Mouse (Mus musculus): ENCODE measurements at regions not wholly inside any gene's neighbourhood (a gene's known extent, or its start where the extent isn't known, plus 50 kb on each side); places are given as distances from the start of the nearest gene placed in this dataset.

DNA sequence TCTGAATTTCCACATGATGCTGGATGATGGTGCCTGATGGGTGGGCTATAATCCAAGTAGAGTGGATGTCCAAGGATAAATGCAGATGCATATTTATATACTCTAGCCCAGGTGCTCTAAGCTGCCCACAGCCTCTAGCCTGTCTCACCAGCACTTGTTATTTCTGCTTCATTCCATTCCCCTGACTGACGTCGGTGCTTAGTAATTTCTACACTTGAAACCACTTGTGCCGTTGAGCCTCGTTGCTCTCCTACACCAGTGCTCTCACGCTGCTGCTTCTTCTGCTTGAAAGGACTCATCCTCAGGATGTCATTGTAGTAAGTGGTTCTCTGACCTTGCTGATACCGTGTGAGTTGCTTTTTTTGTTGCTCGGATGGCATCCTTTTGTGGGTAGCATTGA, 724.7 kb upstream of the Auts2 start:
- Histone ChIP-seq H3K27ac (no peak overlapping the region), H3K36me3 (no peaks in the 10 kb centered on the region), H3K27me3 (replicated peaks) (no peaks in the 10 kb centered on the region), H3K4me3 (no peak overlapping the region), H3K4me1 (no peaks in the 10 kb centered on the region), H3K9ac (no peak overlapping the region), H3K4me2 (no peak overlapping the region), H3K9me3 (replicated peaks) (no peaks in the 10 kb centered on the region)
- ATAC-seq = no peak
- WGBS (ENCODE audit: insufficient replicate concordance) = 79% methylated on average over 7 of the region's 7 CpGs

DNA sequence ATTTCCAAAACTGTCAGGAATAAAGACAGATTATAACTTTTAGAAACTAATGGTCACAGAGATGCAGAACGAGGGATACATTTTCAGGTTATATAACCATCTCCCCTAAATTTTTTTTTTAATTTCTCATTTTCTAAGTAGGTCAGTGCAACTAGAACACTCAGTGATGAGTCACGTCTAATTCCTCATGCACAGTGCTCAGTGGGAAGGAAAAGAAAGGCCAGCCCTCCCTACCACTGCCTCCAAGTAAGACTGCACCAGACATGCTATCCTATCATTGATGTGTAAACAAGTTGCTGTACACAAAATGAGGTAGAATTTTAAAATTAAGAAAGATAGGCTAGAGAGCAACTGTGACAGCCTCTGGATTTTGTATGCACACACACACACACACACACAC, 724.2 kb upstream of the Auts2 start:
- no peak overlapping the region for H3K4me3 ChIP-seq
- no peak overlapping the region for H3K27ac ChIP-seq
- H3K9me3 ChIP-seq (replicated peaks) = no peaks in the 10 kb centered on the region
- no peak overlapping the region for H3K9ac ChIP-seq
- ATAC-seq = no peak
- no peaks in the 10 kb centered on the region for H3K36me3 ChIP-seq
- WGBS (ENCODE audit: insufficient replicate concordance) = 55% methylated on average over 2 of the region's 2 CpGs
- no peaks in the 10 kb centered on the region for H3K27me3 ChIP-seq (replicated peaks)
- H3K4me1 ChIP-seq = no peaks in the 10 kb centered on the region
- no peak overlapping the region for H3K4me2 ChIP-seq

DNA sequence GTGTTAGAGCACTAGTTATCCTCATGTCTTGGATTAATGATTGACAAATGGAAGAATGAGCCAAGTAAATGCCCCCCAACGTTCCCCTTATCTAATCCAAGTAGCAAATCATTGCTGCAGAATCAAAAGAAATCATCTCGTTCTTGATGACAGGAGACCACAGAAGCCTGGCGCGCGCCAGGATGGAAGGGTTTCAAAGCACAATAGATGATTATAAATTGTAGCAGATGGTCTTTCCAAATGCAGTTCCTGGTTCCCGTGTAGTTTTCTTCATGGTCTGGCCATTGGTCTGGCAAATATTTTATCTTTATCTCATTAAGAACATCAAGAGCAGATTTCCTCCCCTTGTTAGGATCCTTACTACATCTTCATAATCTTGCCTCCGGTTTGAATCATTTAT, 721.8 kb upstream of the Auts2 start:
- Histone ChIP-seq H3K36me3 (no peaks in the 10 kb centered on the region), H3K9me3 (replicated peaks) (no peaks in the 10 kb centered on the region), H3K9ac (no peak overlapping the region), H3K4me3 (no peak overlapping the region), H3K4me2 (no peak overlapping the region), H3K27me3 (replicated peaks) (no peaks in the 10 kb centered on the region), H3K4me1 (no peaks in the 10 kb centered on the region), H3K27ac (no peak overlapping the region)
- WGBS (ENCODE audit: insufficient replicate concordance) = 73% methylated on average over 7 of the region's 7 CpGs
- ATAC-seq = no peak

DNA sequence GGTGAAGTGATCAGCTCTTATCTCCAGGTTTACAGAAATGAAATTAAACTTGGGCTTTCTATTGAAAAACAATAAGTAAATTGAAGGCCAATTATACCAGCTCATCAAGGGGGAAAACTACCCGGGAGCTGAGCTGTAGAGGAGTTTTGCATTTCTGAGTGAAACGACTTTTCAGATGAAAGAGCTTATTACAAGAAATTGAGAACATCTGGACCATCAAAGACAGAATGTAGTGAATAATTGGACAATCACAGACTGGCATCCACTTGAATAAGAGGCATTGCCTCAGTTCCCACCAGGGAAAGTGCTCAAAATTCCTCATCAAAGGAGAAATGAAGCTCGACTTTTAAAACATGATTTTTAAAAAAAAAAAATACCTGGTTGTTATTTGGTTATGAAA, 675.7 kb upstream of the Auts2 start:
- 58% methylated on average over 3 of the region's 3 CpGs for WGBS (ENCODE audit: insufficient replicate concordance)
- no peaks in the 10 kb centered on the region for H3K27me3 ChIP-seq (replicated peaks)

DNA sequence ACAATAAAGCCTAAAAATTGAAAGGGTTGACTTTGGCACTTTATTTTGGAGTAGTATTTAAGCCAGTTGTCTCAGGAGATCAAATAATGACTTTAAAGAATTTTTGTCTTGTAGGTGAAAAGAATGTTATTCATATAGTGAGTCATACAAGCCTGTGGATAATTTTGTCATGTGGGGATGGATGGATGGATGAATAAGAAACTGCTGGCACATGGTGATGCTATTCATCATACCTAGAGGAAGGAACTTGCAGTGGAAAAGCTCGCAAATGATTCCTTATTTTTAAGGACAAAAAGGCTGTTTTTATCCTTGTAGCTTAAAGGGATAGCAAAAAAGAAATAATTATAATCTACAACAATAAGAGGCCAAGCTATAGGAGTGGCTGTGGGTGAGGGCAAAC, 655.4 kb upstream of the Auts2 start:
- ATAC-seq = no peak
- Histone ChIP-seq H3K9me3 (replicated peaks) (no peaks in the 10 kb centered on the region), H3K9ac (no peak overlapping the region), H3K4me1 (no peaks in the 10 kb centered on the region), H3K27ac (no peak overlapping the region), H3K4me2 (no peak overlapping the region), H3K36me3 (no peaks in the 10 kb centered on the region), H3K4me3 (no peak overlapping the region), H3K27me3 (replicated peaks) (no peaks in the 10 kb centered on the region)
- WGBS (ENCODE audit: insufficient replicate concordance) = 42% methylated on average over 1 of the region's 1 CpGs

More for the DNA sequence above, 675.7 kb upstream of the Auts2 start:
- Histone ChIP-seq H3K36me3 (no peaks in the 10 kb centered on the region), H3K27ac (no peak overlapping the region), H3K9me3 (replicated peaks) (0 out of 2 replicates have a peak, but pooled peaks cover 3% of the 10 kb centered on the region), H3K9ac (no peak overlapping the region), H3K4me2 (no peak overlapping the region), H3K4me1 (no peaks in the 10 kb centered on the region), H3K4me3 (no peak overlapping the region)
- no peak for ATAC-seq

DNA sequence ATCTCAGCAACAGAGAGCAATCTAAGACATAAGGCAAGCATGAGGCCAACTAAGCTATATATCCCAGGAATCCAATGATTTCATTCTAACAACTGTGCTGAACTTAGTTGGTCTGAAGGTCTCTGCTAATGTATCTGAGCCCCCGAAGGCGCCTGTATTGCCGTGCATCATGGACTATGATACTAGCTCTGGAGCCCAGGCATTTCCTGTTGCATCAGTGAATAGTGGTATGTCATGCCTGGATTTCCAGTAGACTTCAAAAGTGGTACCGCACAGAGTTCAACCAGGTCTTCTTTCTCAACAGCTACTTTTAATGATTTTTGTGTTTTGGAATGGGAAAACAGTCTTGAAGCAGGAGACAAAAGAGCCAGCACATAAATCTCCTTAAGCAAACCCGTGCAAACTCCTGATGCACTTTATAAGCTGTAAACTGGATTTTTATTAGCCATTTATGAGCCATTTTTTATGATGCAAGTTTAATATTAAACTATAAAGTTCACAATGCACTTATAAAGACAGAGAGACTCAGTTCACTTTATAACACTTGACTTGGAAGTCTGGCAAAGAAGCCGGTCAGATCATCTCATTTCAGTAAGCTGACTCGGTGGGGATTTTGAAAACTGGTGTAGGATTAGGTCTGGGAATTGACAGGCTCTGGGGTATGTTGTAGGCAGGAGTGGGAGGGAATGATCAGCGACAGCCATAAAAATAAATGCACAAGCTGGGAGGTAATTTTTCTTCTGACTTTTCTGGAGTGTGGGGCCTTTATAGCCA, 646.8 kb upstream of the Auts2 start:
- Histone ChIP-seq H3K4me2 (no peak overlapping the region), H3K4me3 (no peak overlapping the region), H3K36me3 (no peaks in the 10 kb centered on the region), H3K27me3 (replicated peaks) (no peaks in the 10 kb centered on the region), H3K9me3 (replicated peaks) (0 out of 2 replicates have a peak, but pooled peaks cover 5% of the 10 kb centered on the region), H3K27ac (no peak overlapping the region), H3K9ac (no peak overlapping the region), H3K4me1 (no peaks in the 10 kb centered on the region)
- ATAC-seq = no peak
- WGBS (ENCODE audit: insufficient replicate concordance) = 63% methylated on average over 8 of the region's 8 CpGs

DNA sequence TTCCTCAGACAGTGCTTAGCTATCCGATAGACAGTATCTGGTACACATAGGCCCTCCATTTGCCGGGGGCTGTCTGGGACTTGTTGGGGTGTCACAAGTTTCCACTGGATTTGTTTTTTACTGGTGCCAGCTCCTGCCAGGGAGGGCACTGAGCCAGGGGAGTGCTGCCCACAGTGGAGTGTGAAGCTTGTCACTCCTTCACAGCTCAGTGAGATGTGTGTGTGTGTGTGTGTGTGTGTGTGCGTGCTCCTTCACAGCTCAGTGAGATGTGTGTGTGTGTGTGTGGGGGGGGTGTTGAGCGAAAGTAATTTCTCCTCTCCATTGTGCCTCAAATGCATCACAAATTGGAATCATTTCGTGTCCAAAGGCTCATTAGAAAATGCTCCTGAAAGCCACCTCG, 632.5 kb upstream of the Auts2 start:
- no peak overlapping the region for H3K4me2 ChIP-seq
- H3K36me3 ChIP-seq = no peaks in the 10 kb centered on the region
- no peaks in the 10 kb centered on the region for H3K27me3 ChIP-seq (replicated peaks)
- no peak overlapping the region for H3K9ac ChIP-seq
- ATAC-seq = no peak
- no peaks in the 10 kb centered on the region for H3K4me1 ChIP-seq
- H3K27ac ChIP-seq = no peak overlapping the region
- no peak overlapping the region for H3K4me3 ChIP-seq
- H3K9me3 ChIP-seq (replicated peaks) = no peaks in the 10 kb centered on the region
- 73% methylated on average over 6 of the region's 6 CpGs for WGBS (ENCODE audit: insufficient replicate concordance)

DNA sequence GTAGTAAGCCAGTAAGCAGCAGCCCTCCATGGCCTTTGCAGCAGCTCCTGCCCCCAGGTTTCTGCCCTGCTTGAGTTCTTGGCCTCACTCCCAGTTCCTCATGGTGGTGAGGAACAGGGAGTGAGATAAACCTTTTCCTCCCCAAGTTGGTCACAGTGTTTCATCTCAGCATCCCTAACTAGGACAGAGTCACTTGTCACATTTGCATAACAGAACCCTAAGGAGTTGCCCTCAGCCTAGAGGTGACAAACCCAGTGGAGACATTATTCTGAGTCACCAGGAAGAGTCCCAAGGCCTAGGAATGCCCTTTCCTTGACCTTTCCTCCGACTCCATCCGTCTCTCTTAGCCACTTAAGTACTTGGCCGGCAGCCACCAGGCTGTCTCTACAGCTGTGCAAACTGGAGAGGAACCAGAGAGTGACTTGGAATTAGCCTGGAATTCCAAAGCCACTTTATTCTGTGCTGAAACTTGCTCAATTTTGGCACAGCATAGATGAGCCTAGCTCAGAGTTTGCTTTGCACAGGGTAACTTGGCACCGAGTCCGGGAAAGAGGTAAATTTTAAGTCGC, 630.1 kb upstream of the Auts2 start:
- H3K36me3 ChIP-seq = no peaks in the 10 kb centered on the region
- no peaks in the 10 kb centered on the region for H3K4me1 ChIP-seq
- no peak overlapping the region for H3K4me2 ChIP-seq
- H3K9ac ChIP-seq = no peak overlapping the region
- no peak for ATAC-seq
- H3K9me3 ChIP-seq (replicated peaks) = no peaks in the 10 kb centered on the region
- H3K27ac ChIP-seq = no peak overlapping the region
- H3K4me3 ChIP-seq = no peak overlapping the region
- WGBS (ENCODE audit: insufficient replicate concordance) = 58% methylated on average over 6 of the region's 6 CpGs
- no peaks in the 10 kb centered on the region for H3K27me3 ChIP-seq (replicated peaks)

DNA sequence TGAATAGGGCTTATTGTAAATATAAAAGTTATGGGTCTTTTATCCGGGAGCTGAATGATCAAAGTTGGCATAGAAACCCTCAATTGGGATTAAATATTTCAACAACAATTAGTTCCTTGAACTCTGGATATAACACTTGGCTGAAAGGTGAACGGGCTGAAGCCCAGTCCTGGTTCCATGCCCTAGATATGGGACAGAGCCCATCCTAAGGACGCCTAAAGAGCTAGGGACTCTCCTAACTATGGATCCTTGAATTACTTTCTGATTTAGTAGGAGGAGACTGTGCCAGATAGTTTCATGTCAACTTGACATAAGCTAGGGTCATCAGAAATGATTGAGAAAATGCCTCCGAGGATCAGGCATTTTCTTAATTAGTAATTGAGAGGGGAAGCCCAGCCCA, 629.5 kb upstream of the Auts2 start:
- ATAC-seq = no peak

DNA sequence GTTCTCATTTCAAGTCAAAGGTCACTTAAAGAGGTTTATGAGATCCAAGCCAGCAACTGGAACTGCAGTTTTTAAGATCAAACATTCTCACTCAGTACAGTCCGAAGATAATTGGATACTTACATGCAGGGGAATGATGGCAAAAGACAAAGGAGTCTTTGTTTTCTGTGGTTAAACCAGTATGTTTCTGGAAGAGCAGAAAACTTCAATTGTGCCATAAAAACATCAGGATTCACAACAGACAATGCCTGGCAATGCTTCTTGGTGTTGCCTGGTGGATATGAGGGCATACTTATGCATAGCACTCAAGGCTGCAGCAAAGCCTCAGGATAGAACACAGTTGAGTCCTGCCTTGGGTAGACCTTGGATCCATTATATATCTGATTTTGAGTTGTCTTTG, 628.1 kb upstream of the Auts2 start:
- WGBS (ENCODE audit: insufficient replicate concordance) = 61% methylated on average over 1 of the region's 1 CpGs

More for the DNA sequence above, 629.5 kb upstream of the Auts2 start:
- H3K27ac ChIP-seq = no peak overlapping the region
- no peak overlapping the region for H3K4me2 ChIP-seq
- WGBS (ENCODE audit: insufficient replicate concordance) = 70% methylated on average over 4 of the region's 4 CpGs
- no peak overlapping the region for H3K9ac ChIP-seq
- H3K4me3 ChIP-seq = no peak overlapping the region
- no peaks in the 10 kb centered on the region for H3K36me3 ChIP-seq
- no peaks in the 10 kb centered on the region for H3K9me3 ChIP-seq (replicated peaks)
- H3K27me3 ChIP-seq (replicated peaks) = no peaks in the 10 kb centered on the region
- no peaks in the 10 kb centered on the region for H3K4me1 ChIP-seq

DNA sequence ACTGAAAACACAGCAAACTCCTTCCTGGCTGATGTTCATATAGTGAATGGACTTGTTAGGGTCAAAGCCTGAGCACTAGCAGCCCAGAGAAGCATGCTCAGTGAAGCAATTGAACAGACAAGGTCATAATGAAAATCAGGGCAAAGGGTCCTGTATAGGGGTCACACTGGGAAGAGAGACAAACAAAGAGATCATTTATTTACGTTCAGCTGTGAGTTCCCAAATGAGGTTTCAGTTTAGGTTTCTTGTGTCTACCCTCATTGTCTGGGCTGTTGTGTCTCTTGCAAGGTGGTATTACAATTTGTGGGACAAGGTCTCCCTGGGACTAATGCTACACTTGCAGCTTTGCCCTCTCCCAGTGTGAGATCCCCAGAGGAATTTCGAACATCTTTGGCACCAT, 624.4 kb upstream of the Auts2 start:
- Histone ChIP-seq H3K27ac (no peak overlapping the region), H3K9me3 (replicated peaks) (peaks cover 9% of the 10 kb centered on the region), H3K9ac (no peak overlapping the region), H3K27me3 (replicated peaks) (no peaks in the 10 kb centered on the region), H3K4me1 (no peaks in the 10 kb centered on the region), H3K4me2 (no peak overlapping the region), H3K4me3 (no peak overlapping the region), H3K36me3 (no peaks in the 10 kb centered on the region)
- WGBS (ENCODE audit: insufficient replicate concordance) = 60% methylated on average over 2 of the region's 2 CpGs
- no peak for ATAC-seq

More for the DNA sequence above, 628.1 kb upstream of the Auts2 start:
- Histone ChIP-seq H3K4me3 (no peak overlapping the region), H3K9ac (no peak overlapping the region), H3K4me1 (no peaks in the 10 kb centered on the region), H3K27ac (no peak overlapping the region), H3K9me3 (replicated peaks) (no peaks in the 10 kb centered on the region), H3K27me3 (replicated peaks) (no peaks in the 10 kb centered on the region), H3K4me2 (no peak overlapping the region), H3K36me3 (no peaks in the 10 kb centered on the region)
- ATAC-seq = no peak

DNA sequence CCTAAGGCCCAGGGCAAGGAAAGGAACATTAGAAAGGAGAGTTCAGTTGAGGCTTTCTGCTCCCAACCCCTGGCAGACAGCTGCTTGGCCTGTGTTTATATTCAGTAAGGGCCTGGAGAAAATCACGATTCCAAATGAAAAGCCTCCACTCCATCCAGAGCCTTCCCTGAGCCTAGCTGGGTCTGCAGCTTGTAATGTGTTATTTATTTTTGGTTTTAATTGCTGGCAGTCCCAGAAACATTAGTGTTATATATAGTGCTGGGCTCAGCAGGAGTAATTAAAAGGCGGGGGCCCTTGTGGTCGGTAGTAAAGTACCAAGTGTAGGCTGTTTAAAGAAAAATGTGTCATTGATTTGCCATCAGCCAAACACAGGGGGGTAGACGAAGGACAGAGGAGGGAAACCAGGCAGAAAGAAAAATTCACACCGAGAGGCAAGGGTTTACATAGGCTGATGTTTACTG, 623.9 kb upstream of the Auts2 start:
- H3K27ac ChIP-seq = no peak overlapping the region
- H3K27me3 ChIP-seq (replicated peaks) = no peaks in the 10 kb centered on the region
- H3K9me3 ChIP-seq (replicated peaks) = peaks cover 9% of the 10 kb centered on the region
- no peaks in the 10 kb centered on the region for H3K36me3 ChIP-seq
- H3K9ac ChIP-seq = no peak overlapping the region
- no peak for ATAC-seq
- no peak overlapping the region for H3K4me3 ChIP-seq
- WGBS (ENCODE audit: insufficient replicate concordance) = 42% methylated on average over 5 of the region's 5 CpGs
- no peak overlapping the region for H3K4me2 ChIP-seq
- H3K4me1 ChIP-seq = no peaks in the 10 kb centered on the region

Data from liver, embryonic 12.5 days (tissue).